Mouse (Mus musculus): ENCODE data around the gene Rgl1. TPM values are rescaled to one million over a fixed set of nuclear protein-coding genes. Genes with fewer than 3 reads are reported as not detected.

Gene Rgl1
- polyA plus RNA-seq, 1 experiment: 3.3 TPM

GRCm38 (mm10) chr1:152599347-152599746 is 166.8 kb downstream of the Rgl1 start:
- no peak overlapping the region for H3K4me3 ChIP-seq (ENCODE audit: low read depth, low read length)
- peaks cover 3% of the 10 kb centered on the region; the same call in 1 of the 2 replicates for H3K4me1 ChIP-seq (ENCODE audit: control insufficient read depth, insufficient read depth, insufficient read length, low read length)
- no peak for TF ChIP-seq POLR2A (IDR thresholded peaks at IDR 0.05; ENCODE audit: low read depth, low read length)
- TF ChIP-seq CTCF (IDR thresholded peaks at IDR 0.05; ENCODE audit: extremely low read depth, insufficient read length, insufficient replicate concordance, low read depth, low read length): no peak
- no peaks in the 10 kb centered on the region for H3K27me3 ChIP-seq (ENCODE audit: control insufficient read depth, insufficient read depth, low read length)
- WGBS: 62% methylated on average over 8 of the region's 8 CpGs
- H3K36me3 ChIP-seq (ENCODE audit: control insufficient read depth, insufficient read depth, low read length): no peaks in the 10 kb centered on the region
- H3K27ac ChIP-seq (ENCODE audit: insufficient read depth, low read depth, low read length): peak overlapping the region; percentile 60; the same call in 1 of the 2 replicates

- H3K4me3 ChIP-seq (ENCODE audit: low read depth, low read length): no peak overlapping the region
- TF ChIP-seq CTCF (IDR thresholded peaks at IDR 0.05; ENCODE audit: extremely low read depth, insufficient read length, insufficient replicate concordance, low read depth, low read length) (no peak), POLR2A (IDR thresholded peaks at IDR 0.05; ENCODE audit: low read depth, low read length) (no peak)
- no peak overlapping the region for H3K27ac ChIP-seq (ENCODE audit: insufficient read depth, low read depth, low read length)
- H3K4me1 ChIP-seq (ENCODE audit: control insufficient read depth, insufficient read depth, insufficient read length, low read length): peaks cover 3% of the 10 kb centered on the region; the same call in 1 of the 2 replicates
- no peaks in the 10 kb centered on the region for H3K36me3 ChIP-seq (ENCODE audit: control insufficient read depth, insufficient read depth, low read length)
- 49% methylated on average over 5 of the region's 5 CpGs for WGBS
- H3K27me3 ChIP-seq (ENCODE audit: control insufficient read depth, insufficient read depth, low read length): no peaks in the 10 kb centered on the region
Measured at GRCm38 (mm10) chr1:152594690-152595089, 171.5 kb downstream of the Rgl1 start.

- TF ChIP-seq POLR2A (IDR thresholded peaks at IDR 0.05; ENCODE audit: low read depth, low read length) (no peak), CTCF (IDR thresholded peaks at IDR 0.05; ENCODE audit: extremely low read depth, insufficient read length, insufficient replicate concordance, low read depth, low read length) (no peak)
- H3K4me3 ChIP-seq (ENCODE audit: low read depth, low read length): no peak overlapping the region
- no peaks in the 10 kb centered on the region for H3K36me3 ChIP-seq (ENCODE audit: control insufficient read depth, insufficient read depth, low read length)
- no peaks in the 10 kb centered on the region for H3K27me3 ChIP-seq (ENCODE audit: control insufficient read depth, insufficient read depth, low read length)
- H3K27ac ChIP-seq (ENCODE audit: insufficient read depth, low read depth, low read length): no peak overlapping the region
- WGBS: 79% methylated on average over 9 of the region's 9 CpGs
- H3K4me1 ChIP-seq (ENCODE audit: control insufficient read depth, insufficient read depth, insufficient read length, low read length): peaks cover 1% of the 10 kb centered on the region; the same call in 1 of the 2 replicates
Measured at GRCm38 (mm10) chr1:152593831-152594549, 172.2 kb downstream of the Rgl1 start.

- Histone ChIP-seq H3K4me3 (ENCODE audit: low read depth, low read length) (no peak overlapping the region), H3K4me1 (ENCODE audit: control insufficient read depth, insufficient read depth, insufficient read length, low read length) (peaks cover 1% of the 10 kb centered on the region; the same call in 1 of the 2 replicates), H3K27ac (ENCODE audit: insufficient read depth, low read depth, low read length) (no peak overlapping the region), H3K36me3 (ENCODE audit: control insufficient read depth, insufficient read depth, low read length) (no peaks in the 10 kb centered on the region), H3K27me3 (ENCODE audit: control insufficient read depth, insufficient read depth, low read length) (no peaks in the 10 kb centered on the region)
- TF ChIP-seq CTCF (IDR thresholded peaks at IDR 0.05; ENCODE audit: extremely low read depth, insufficient read length, insufficient replicate concordance, low read depth, low read length) (no peak), POLR2A (IDR thresholded peaks at IDR 0.05; ENCODE audit: low read depth, low read length) (no peak)
- WGBS: 88% methylated on average over 7 of the region's 7 CpGs
Measured at GRCm38 (mm10) chr1:152593382-152593781, 172.8 kb downstream of the Rgl1 start.

- WGBS: 78% methylated on average over 6 of the region's 6 CpGs
- TF ChIP-seq POLR2A (IDR thresholded peaks at IDR 0.05; ENCODE audit: low read depth, low read length): no peak
- TF ChIP-seq CTCF (IDR thresholded peaks at IDR 0.05; ENCODE audit: extremely low read depth, insufficient read length, insufficient replicate concordance, low read depth, low read length): no peak
- no peak overlapping the region for H3K4me3 ChIP-seq (ENCODE audit: low read depth, low read length)
- no peaks in the 10 kb centered on the region for H3K36me3 ChIP-seq (ENCODE audit: control insufficient read depth, insufficient read depth, low read length)
- H3K4me1 ChIP-seq (ENCODE audit: control insufficient read depth, insufficient read depth, insufficient read length, low read length): peaks cover 1% of the 10 kb centered on the region; the same call in 1 of the 2 replicates
- H3K27ac ChIP-seq (ENCODE audit: insufficient read depth, low read depth, low read length): no peak overlapping the region
- no peaks in the 10 kb centered on the region for H3K27me3 ChIP-seq (ENCODE audit: control insufficient read depth, insufficient read depth, low read length)
Measured at GRCm38 (mm10) chr1:152592609-152593008, 173.5 kb downstream of the Rgl1 start.

GRCm38 (mm10) chr1:152591746-152592498 is 174.2 kb downstream of the Rgl1 start:
- H3K27ac ChIP-seq (ENCODE audit: insufficient read depth, low read depth, low read length): no peak overlapping the region

GRCm38 (mm10) chr1:152590321-152590720 is 175.8 kb downstream of the Rgl1 start:
- H3K36me3 ChIP-seq (ENCODE audit: control insufficient read depth, insufficient read depth, low read length): no peaks in the 10 kb centered on the region
- TF ChIP-seq POLR2A (IDR thresholded peaks at IDR 0.05; ENCODE audit: low read depth, low read length) (no peak), CTCF (IDR thresholded peaks at IDR 0.05; ENCODE audit: extremely low read depth, insufficient read length, insufficient replicate concordance, low read depth, low read length) (no peak)
- no peaks in the 10 kb centered on the region for H3K27me3 ChIP-seq (ENCODE audit: control insufficient read depth, insufficient read depth, low read length)
- H3K27ac ChIP-seq (ENCODE audit: insufficient read depth, low read depth, low read length): no peak overlapping the region
- H3K4me3 ChIP-seq (ENCODE audit: low read depth, low read length): no peak overlapping the region
- peaks cover 1% of the 10 kb centered on the region; the same call in 1 of the 2 replicates for H3K4me1 ChIP-seq (ENCODE audit: control insufficient read depth, insufficient read depth, insufficient read length, low read length)
- WGBS: 82% methylated on average over 5 of the region's 5 CpGs

More at GRCm38 (mm10) chr1:152591746-152592498, 174.2 kb downstream of the Rgl1 start:
- Histone ChIP-seq H3K27me3 (ENCODE audit: control insufficient read depth, insufficient read depth, low read length) (no peaks in the 10 kb centered on the region), H3K4me3 (ENCODE audit: low read depth, low read length) (no peak overlapping the region), H3K36me3 (ENCODE audit: control insufficient read depth, insufficient read depth, low read length) (no peaks in the 10 kb centered on the region), H3K4me1 (ENCODE audit: control insufficient read depth, insufficient read depth, insufficient read length, low read length) (peaks cover 1% of the 10 kb centered on the region; the same call in 1 of the 2 replicates)
- WGBS: 83% methylated on average over 15 of the region's 15 CpGs
- no peak for TF ChIP-seq CTCF (IDR thresholded peaks at IDR 0.05; ENCODE audit: extremely low read depth, insufficient read length, insufficient replicate concordance, low read depth, low read length)
